Mouse (Mus musculus) megakaryocyte, embryonic 14.5 days (primary cell): ENCODE results near the gene Manbal.

Experiments
- FLI1 ChIP-seq: IDR thresholded peaks from 2 replicates; pipeline ENCODE4 v1.6.1; 2012; ENCODE audit warnings: low read length, inconsistent platforms, mixed read lengths
- GATA1 ChIP-seq: IDR thresholded peaks from 3 replicates; pipeline ENCODE4 v1.6.1; 2012; ENCODE audit warnings: mixed read lengths, low read length, inconsistent platforms, borderline replicate concordance

GRCm38 (mm10) chr2:157325238-157325637, 42.2 kb upstream of the Manbal start:
- TF ChIP-seq GATA1: no peak
- no peak for TF ChIP-seq FLI1
